Mouse (Mus musculus): ENCODE data around the gene Sgms2. TPM values are rescaled to one million over a fixed set of nuclear protein-coding genes. Genes with fewer than 3 reads are reported as not detected.
"Not testable (repeated sequence)": the region's sequence is repeated elsewhere in the genome, so short reads cannot be mapped to it uniquely, and the experiment has no call there.

Sgms2 gene
- polyA plus RNA-seq, 1 experiment = 4.2 TPM

- H3K36me3 ChIP-seq (ENCODE audit: control insufficient read depth, insufficient read depth) = no peaks in the 10 kb centered on the region
- H3ac ChIP-seq (ENCODE audit: control insufficient read depth, insufficient read length) = no peak overlapping the region
These were observed 150.3 kb downstream of the Sgms2 start for GRCm38 (mm10) chr3:131340885-131341284.

GRCm38 (mm10) chr3:131339280-131339679 lies 151.9 kb downstream of the Sgms2 start:
- no peak overlapping the region for H3K4me3 ChIP-seq
- H3K27me3 ChIP-seq (ENCODE audit: control insufficient read depth, insufficient read depth, insufficient read length) = no peaks in the 10 kb centered on the region
- no peaks in the 10 kb centered on the region for H3K36me3 ChIP-seq (ENCODE audit: control insufficient read depth, insufficient read depth)
- H3K79me2 ChIP-seq (ENCODE audit: control insufficient read depth, insufficient read depth) = no peaks in the 10 kb centered on the region
- no peak overlapping the region for H3ac ChIP-seq (ENCODE audit: control insufficient read depth, insufficient read length)
- TF ChIP-seq REST (IDR thresholded peaks at IDR 0.05; ENCODE audit: insufficient read depth, insufficient read length) = no peak
- no peak for TF ChIP-seq MYOD1 (IDR thresholded peaks at IDR 0.05; ENCODE audit: control insufficient read depth in 1 of 3, insufficient read length in 2 of 3, low read depth in 2 of 3)
- no peak for TF ChIP-seq E2F4 (IDR thresholded peaks at IDR 0.05; ENCODE audit: insufficient read depth)
- TF ChIP-seq USF1 (IDR thresholded peaks at IDR 0.05; ENCODE audit: low read depth) = no peak
- TF ChIP-seq SRF (IDR thresholded peaks at IDR 0.05; ENCODE audit: control insufficient read depth, insufficient read length, low read depth) = no peak
- TF ChIP-seq CEBPB (IDR thresholded peaks at IDR 0.05; ENCODE audit: insufficient read depth, poor library complexity, severe bottlenecking) = no peak
- no peak for TF ChIP-seq MAX (IDR thresholded peaks at IDR 0.05; ENCODE audit: low read depth)
- TF ChIP-seq TCF3 (IDR thresholded peaks at IDR 0.05; ENCODE audit: insufficient read length, low read depth) = no peak
- no peak for TF ChIP-seq TCF12 (IDR thresholded peaks at IDR 0.05; ENCODE audit: insufficient read depth, poor library complexity, severe bottlenecking)
- no peak for TF ChIP-seq POLR2A (IDR thresholded peaks at IDR 0.05; ENCODE audit: insufficient read length, low read depth)
- no peak for TF ChIP-seq POLR2AphosphoS2 (IDR thresholded peaks at IDR 0.05; ENCODE audit: insufficient read length, low read depth)
- TF ChIP-seq MYOG (IDR thresholded peaks at IDR 0.05; ENCODE audit: control insufficient read depth in 1 of 3, insufficient read depth in 1 of 3, insufficient read length in 2 of 3, low read depth in 2 of 3) = no peak
- H3K4me2 ChIP-seq (ENCODE audit: low read depth) = no peak overlapping the region

More at GRCm38 (mm10) chr3:131340885-131341284, 150.3 kb downstream of the Sgms2 start:
- Histone ChIP-seq H3K27me3 (ENCODE audit: control insufficient read depth, insufficient read depth, insufficient read length) (no peaks in the 10 kb centered on the region), H3K79me2 (ENCODE audit: control insufficient read depth, insufficient read depth) (no peaks in the 10 kb centered on the region), H3K4me3 (no peak overlapping the region), H3K4me2 (ENCODE audit: low read depth) (no peak overlapping the region)
- TF ChIP-seq POLR2AphosphoS2 (IDR thresholded peaks at IDR 0.05; ENCODE audit: insufficient read length, low read depth) (no peak), POLR2A (IDR thresholded peaks at IDR 0.05; ENCODE audit: insufficient read length, low read depth) (no peak), REST (IDR thresholded peaks at IDR 0.05; ENCODE audit: insufficient read depth, insufficient read length) (no peak), USF1 (IDR thresholded peaks at IDR 0.05; ENCODE audit: low read depth) (no peak), SRF (IDR thresholded peaks at IDR 0.05; ENCODE audit: control insufficient read depth, insufficient read length, low read depth) (no peak), MAX (IDR thresholded peaks at IDR 0.05; ENCODE audit: low read depth) (no peak), E2F4 (IDR thresholded peaks at IDR 0.05; ENCODE audit: insufficient read depth) (no peak), MYOD1 (IDR thresholded peaks at IDR 0.05; ENCODE audit: control insufficient read depth in 1 of 3, insufficient read length in 2 of 3, low read depth in 2 of 3) (no peak), TCF3 (IDR thresholded peaks at IDR 0.05; ENCODE audit: insufficient read length, low read depth) (no peak), MYOG (IDR thresholded peaks at IDR 0.05; ENCODE audit: control insufficient read depth in 1 of 3, insufficient read depth in 1 of 3, insufficient read length in 2 of 3, low read depth in 2 of 3) (no peak), CEBPB (IDR thresholded peaks at IDR 0.05; ENCODE audit: insufficient read depth, poor library complexity, severe bottlenecking) (no peak), TCF12 (IDR thresholded peaks at IDR 0.05; ENCODE audit: insufficient read depth, poor library complexity, severe bottlenecking) (no peak)

- H3K36me3 ChIP-seq (ENCODE audit: control insufficient read depth, insufficient read depth); H3K4me2 ChIP-seq (ENCODE audit: low read depth); H3ac ChIP-seq (ENCODE audit: control insufficient read depth, insufficient read length); H3K79me2 ChIP-seq (ENCODE audit: control insufficient read depth, insufficient read depth); H3K27me3 ChIP-seq (ENCODE audit: control insufficient read depth, insufficient read depth, insufficient read length); H3K4me3 ChIP-seq: not testable (repeated sequence)
These were observed 153.5 kb downstream of the Sgms2 start for GRCm38 (mm10) chr3:131337749-131338148.

GRCm38 (mm10) chr3:131336629-131337028 lies 154.6 kb downstream of the Sgms2 start:
- H3K79me2 ChIP-seq (ENCODE audit: control insufficient read depth, insufficient read depth) = no peaks in the 10 kb centered on the region
- no peak overlapping the region for H3ac ChIP-seq (ENCODE audit: control insufficient read depth, insufficient read length)
- no peaks in the 10 kb centered on the region for H3K36me3 ChIP-seq (ENCODE audit: control insufficient read depth, insufficient read depth)
- H3K4me3 ChIP-seq = no peak overlapping the region
- H3K27me3 ChIP-seq (ENCODE audit: control insufficient read depth, insufficient read depth, insufficient read length) = no peaks in the 10 kb centered on the region
- no peak overlapping the region for H3K4me2 ChIP-seq (ENCODE audit: low read depth)
- TF ChIP-seq POLR2A (IDR thresholded peaks at IDR 0.05; ENCODE audit: insufficient read length, low read depth) (no peak), POLR2AphosphoS2 (IDR thresholded peaks at IDR 0.05; ENCODE audit: insufficient read length, low read depth) (no peak), MYOG (IDR thresholded peaks at IDR 0.05; ENCODE audit: control insufficient read depth in 1 of 3, insufficient read depth in 1 of 3, insufficient read length in 2 of 3, low read depth in 2 of 3) (no peak), TCF3 (IDR thresholded peaks at IDR 0.05; ENCODE audit: insufficient read length, low read depth) (no peak), REST (IDR thresholded peaks at IDR 0.05; ENCODE audit: insufficient read depth, insufficient read length) (no peak), TCF12 (IDR thresholded peaks at IDR 0.05; ENCODE audit: insufficient read depth, poor library complexity, severe bottlenecking) (no peak), MYOD1 (IDR thresholded peaks at IDR 0.05; ENCODE audit: control insufficient read depth in 1 of 3, insufficient read length in 2 of 3, low read depth in 2 of 3) (no peak), SRF (IDR thresholded peaks at IDR 0.05; ENCODE audit: control insufficient read depth, insufficient read length, low read depth) (no peak), USF1 (IDR thresholded peaks at IDR 0.05; ENCODE audit: low read depth) (no peak), MAX (IDR thresholded peaks at IDR 0.05; ENCODE audit: low read depth) (no peak), CEBPB (IDR thresholded peaks at IDR 0.05; ENCODE audit: insufficient read depth, poor library complexity, severe bottlenecking) (no peak), E2F4 (IDR thresholded peaks at IDR 0.05; ENCODE audit: insufficient read depth) (no peak)

GRCm38 (mm10) chr3:131335117-131335547 lies 156.1 kb downstream of the Sgms2 start:
- Histone ChIP-seq H3K79me2 (ENCODE audit: control insufficient read depth, insufficient read depth) (no peaks in the 10 kb centered on the region), H3ac (ENCODE audit: control insufficient read depth, insufficient read length) (no peak overlapping the region), H3K27me3 (ENCODE audit: control insufficient read depth, insufficient read depth, insufficient read length) (no peaks in the 10 kb centered on the region), H3K4me3 (no peak overlapping the region), H3K4me2 (ENCODE audit: low read depth) (no peak overlapping the region), H3K36me3 (ENCODE audit: control insufficient read depth, insufficient read depth) (no peaks in the 10 kb centered on the region)
- TF ChIP-seq CEBPB (IDR thresholded peaks at IDR 0.05; ENCODE audit: insufficient read depth, poor library complexity, severe bottlenecking) (no peak), MYOG (IDR thresholded peaks at IDR 0.05; ENCODE audit: control insufficient read depth in 1 of 3, insufficient read depth in 1 of 3, insufficient read length in 2 of 3, low read depth in 2 of 3) (no peak), POLR2A (IDR thresholded peaks at IDR 0.05; ENCODE audit: insufficient read length, low read depth) (no peak), E2F4 (IDR thresholded peaks at IDR 0.05; ENCODE audit: insufficient read depth) (no peak), REST (IDR thresholded peaks at IDR 0.05; ENCODE audit: insufficient read depth, insufficient read length) (no peak), SRF (IDR thresholded peaks at IDR 0.05; ENCODE audit: control insufficient read depth, insufficient read length, low read depth) (no peak), MAX (IDR thresholded peaks at IDR 0.05; ENCODE audit: low read depth) (no peak), POLR2AphosphoS2 (IDR thresholded peaks at IDR 0.05; ENCODE audit: insufficient read length, low read depth) (no peak), TCF3 (IDR thresholded peaks at IDR 0.05; ENCODE audit: insufficient read length, low read depth) (no peak), MYOD1 (IDR thresholded peaks at IDR 0.05; ENCODE audit: control insufficient read depth in 1 of 3, insufficient read length in 2 of 3, low read depth in 2 of 3) (no peak), USF1 (IDR thresholded peaks at IDR 0.05; ENCODE audit: low read depth) (no peak)
